Comparison of ENCODE assay signal across 28 mouse cellular contexts in genomic region chr4:54910300-54910699, GRCm38 (mm10). TPM values are rescaled to one million over a fixed set of nuclear protein-coding genes. Genes with fewer than 3 reads are reported as not detected.
DNase-seq lines count a peak whose midpoint lies in the region; ATAC-seq and TF ChIP-seq lines count a peak whose summit lies in the region.
"Had no signal": no experiment of that assay in that cellular context is flagged by ENCODE, and none has a peak within 500 bp of the region (broad histone marks: within the 10 kb centered on the region; RNA-seq: fewer than 3 reads in every experiment).

No protein-coding gene starts in this region.

- peak; percentile 67 for DNase-seq in NIH3T3 (ENCODE audit: low read depth)
- DNase-seq in adrenal gland, postnatal 14 days, result peak; percentile 65
- DNase-seq in gonadal fat pad, adult 2 months (ENCODE audit: low read depth), result peak; percentile 37
- DNase-seq in thymus, postnatal 4 days, result no peak
- DNase-seq in left cerebral cortex, adult 2 months (ENCODE audit: extremely low spot score in 1 of 2, low spot score in 2 of 2), result no peak
- DNase-seq: cerebellum, adult 8-10 months; embryo, embryonic 11 days; forebrain, postnatal 0 days; gastrocnemius, postnatal 25 days; heart, adult 18-20 months; heart, postnatal 36 days; kidney, adult 8-10 months; liver, postnatal 0 days; midbrain, embryonic 14.5 days; right cerebral cortex, adult 18-20 months; spleen, adult 18-20 months; thymus, postnatal 14 days had no signal

- no peaks in the 10 kb centered on the region for H3K79me3 ChIP-seq in C2C12 (ENCODE audit: low read depth)

- no peaks in the 10 kb centered on the region for H3K79me2 ChIP-seq in C2C12 (ENCODE audit: control insufficient read depth, insufficient read depth)

- H3K27me3 ChIP-seq in C2C12 (ENCODE audit: control insufficient read depth, insufficient read depth, insufficient read length), result no peaks in the 10 kb centered on the region
- H3K27me3 ChIP-seq: embryonic facial prominence, embryonic 12.5 days; forebrain, embryonic 12.5 days; hindbrain, embryonic 12.5 days; limb, embryonic 12.5 days had no signal

- intact Hi-C loops in left cerebral cortex, adult 2 months (cut with DNase I), result no loop called here

- no peak for TF ChIP-seq CTCF in C2C12 (IDR thresholded peaks at IDR 0.05; ENCODE audit: control insufficient read depth, insufficient read depth, insufficient read length)
- no peak for TF ChIP-seq CTCF in left cerebral cortex, adult 2 months (IDR thresholded peaks at IDR 0.05)

- no peak overlapping the region for H3ac ChIP-seq in C2C12 (ENCODE audit: control insufficient read depth, insufficient read length, low read depth)

- no peaks in the 10 kb centered on the region for H3K36me3 ChIP-seq in C2C12 (ENCODE audit: control insufficient read depth, insufficient read depth)
- H3K36me3 ChIP-seq: embryonic facial prominence, embryonic 12.5 days; forebrain, embryonic 12.5 days; G1E; hindbrain, embryonic 12.5 days; limb, embryonic 12.5 days had no signal

- H3K4me3 ChIP-seq in C2C12 (ENCODE audit: insufficient read depth, poor library complexity, severe bottlenecking), result no peak overlapping the region
- H3K4me3 ChIP-seq in left cerebral cortex, adult 2 months, result no peak overlapping the region
- H3K4me3 ChIP-seq: embryonic facial prominence, embryonic 12.5 days; forebrain, embryonic 12.5 days; hindbrain, embryonic 12.5 days; limb, embryonic 12.5 days had no signal

- no peak overlapping the region for H3K27ac ChIP-seq in left cerebral cortex, adult 2 months
- H3K27ac ChIP-seq: embryonic facial prominence, embryonic 12.5 days; forebrain, embryonic 12.5 days; hindbrain, embryonic 12.5 days; hindbrain, postnatal 0 days; kidney, postnatal 0 days; limb, embryonic 12.5 days had no signal

- no peak for ATAC-seq in erythroid progenitor cell, adult 5-6 weeks (replicated peaks; ENCODE audit: low FRiP score, poor library complexity, severe bottlenecking)
- ATAC-seq: forebrain, postnatal 0 days; hindbrain, postnatal 0 days; intestine, embryonic 16.5 days; liver, postnatal 0 days had no signal

TF ChIP-seq in C2C12, 6 proteins besides CTCF, POLR2A, EP300 and RAD21:
- TF ChIP-seq MYOG (IDR thresholded peaks at IDR 0.05; ENCODE audit: control insufficient read depth, extremely low read depth, insufficient read length) (no peak), MYOD1 (IDR thresholded peaks at IDR 0.05; ENCODE audit: control insufficient read depth, insufficient read length, low read depth) (no peak), FOSL1 (IDR thresholded peaks at IDR 0.05; ENCODE audit: insufficient read depth, low read length, poor library complexity, severe bottlenecking) (no peak), USF1 (IDR thresholded peaks at IDR 0.05; ENCODE audit: low read depth) (no peak), MAX (IDR thresholded peaks at IDR 0.05) (no peak), CEBPB (IDR thresholded peaks at IDR 0.05; ENCODE audit: low read depth) (peak; percentile 75)

RNA-seq across cellular contexts. Expression of gene Zfp462, which starts 34.5 kb away (rescaled TPM):
- 6.3 TPM for polyA plus RNA-seq in C2C12 (2012; fragmentation: generic; extraction: Trizol)
- total RNA-seq in adrenal gland, postnatal 14 days (2021), result 46.8 and 48.8 TPM in 2 replicates
- polyA plus RNA-seq in gonadal fat pad, adult 2 months (2012; rRNA removed), result 7.0 and 7.2 TPM in 2 replicates
- total RNA-seq in erythroid progenitor cell, adult 5-6 weeks (2015; ENCODE audit: low replicate concordance), result not detected in 2 replicates
- total RNA-seq in erythroid progenitor cell, adult 5-6 weeks (2017; ENCODE audit: low replicate concordance), result not detected in 2 replicates
- 10 to 100 TPM; 46.1 to 66.2 TPM for total RNA-seq in left cerebral cortex, adult 2 months (2021)
- total RNA-seq: neutrophil, adult 5-6 weeks had no signal
- polyA plus RNA-seq: G1E had no signal

Comparison
In these comparisons a context has a peak if more than half of its experiments do, and no peak if none do; other contexts are left out.
1. DNase-seq: peak in NIH3T3 (single experiment), adrenal gland, postnatal 14 days (single experiment) and gonadal fat pad, adult 2 months (single experiment); none in thymus, postnatal 4 days (single experiment) and left cerebral cortex, adult 2 months (0 of 2).
2. RNA of gene Zfp462, which starts 34.5 kb away (total RNA-seq): 46.1 to 66.2 TPM in left cerebral cortex, adult 2 months and 46.8 to 48.8 TPM in adrenal gland, postnatal 14 days; not detected in erythroid progenitor cell, adult 5-6 weeks; every median in the first group is over 10 times any median in the second.